Mouse (Mus musculus) testis, adult 2 months (tissue): ENCODE measurements around the gene Rgl2.

Experiments used
- CTCF ChIP-seq: fragments of 200-500 bp; IDR thresholded peaks from 2 replicates; pipeline ENCODE4 v1.5.1; 2012; ENCODE audit warnings: low read depth, mild to moderate bottlenecking, inconsistent platforms, low read length, moderate library complexity; ENCODE audit not compliant: control insufficient read depth, insufficient read depth, insufficient replicate concordance
- POLR2A ChIP-seq: fragments of 200-500 bp; IDR thresholded peaks from 2 replicates; pipeline ENCODE4 v1.6.1; 2012; ENCODE audit warnings: low read depth, mild to moderate bottlenecking, inconsistent platforms, low read length, moderate library complexity; ENCODE audit not compliant: control insufficient read depth

DNA sequence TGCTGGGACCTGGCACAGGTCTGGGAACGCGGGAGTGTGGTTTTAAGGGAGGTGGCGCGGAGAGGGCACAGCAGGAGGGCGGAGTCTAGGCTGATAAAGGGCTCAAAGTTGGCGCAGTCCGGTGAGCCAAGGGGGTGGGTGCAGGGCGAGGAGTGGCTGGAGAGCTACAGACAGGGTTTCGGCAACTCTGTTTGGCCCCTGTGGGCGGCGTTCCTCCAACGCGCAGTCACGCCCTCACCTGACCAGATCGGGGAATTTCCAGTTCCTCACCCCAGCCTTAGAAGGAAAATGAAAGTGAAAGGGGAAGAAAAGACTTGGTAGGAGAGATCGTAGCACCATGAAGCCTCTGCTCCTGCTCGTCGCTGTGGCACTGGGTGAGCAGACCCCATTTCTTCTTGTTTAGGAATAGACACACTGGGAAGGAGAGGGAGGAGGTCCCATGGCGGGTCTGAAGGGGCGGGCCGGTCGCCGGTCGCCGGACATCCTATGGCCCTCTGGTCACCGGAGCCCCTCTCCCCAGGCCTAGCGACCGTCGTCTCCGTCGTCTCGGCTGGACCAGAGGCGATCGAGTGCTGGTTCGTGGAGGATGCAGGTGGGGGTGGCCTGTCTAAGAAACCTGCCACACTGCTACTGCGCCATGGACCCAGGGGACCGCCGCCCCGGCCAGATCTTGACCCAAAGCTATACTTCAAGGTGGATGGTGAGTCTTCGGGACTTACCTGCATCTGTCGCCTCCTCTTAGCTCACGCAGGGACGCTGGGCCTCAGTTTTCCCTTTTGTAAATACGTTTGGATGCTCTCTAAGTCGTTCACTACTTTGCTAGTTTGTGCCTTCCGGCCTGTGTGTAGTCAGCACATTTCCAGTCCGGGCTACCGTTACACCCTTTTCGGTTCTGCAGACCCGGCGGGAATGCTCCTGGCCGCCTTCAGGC, 9.7 kb upstream of the Rgl2 start:
- TF ChIP-seq POLR2A (peak; percentile 20; the same call in 1 of the 2 replicates), CTCF (no peak)
